Mouse (Mus musculus) brain, embryonic 14.5 days (tissue): ENCODE data around the gene Nup188. TPM values are rescaled to one million over a fixed set of nuclear protein-coding genes. Genes with fewer than 3 reads are reported as not detected.

Experiments used
- DNase-seq: peaks from one replicate; pipeline ENCODE4 v3.0.0-alpha.2; 2011; ENCODE audit warnings: low read depth
- CTCF ChIP-seq: fragments of 200-500 bp; IDR thresholded peaks from 2 replicates; pipeline ENCODE4 v1.5.1; 2012; ENCODE audit warnings: inconsistent platforms, mild to moderate bottlenecking, moderate library complexity, borderline replicate concordance; ENCODE audit not compliant: insufficient read depth, insufficient read length; ENCODE audit errors: extremely low read depth
- POLR2A ChIP-seq: fragments of 200-500 bp; IDR thresholded peaks from 2 replicates; pipeline ENCODE4 v1.6.1; 2012; ENCODE audit warnings: mild to moderate bottlenecking, inconsistent platforms, borderline replicate concordance; ENCODE audit not compliant: poor library complexity, insufficient read depth, insufficient read length, severe bottlenecking; ENCODE audit errors: extremely low read depth
- polyA plus RNA-seq: library from polyadenylated mRNA; depleted of rRNA; stranded (reverse); fragments of >200 nt; gene quantifications from 2 replicates; pipeline ENCODE4 v1.2.3, GENCODE M21; 2012

Nup188 gene
- polyA plus RNA-seq, 1 experiment = 48.7 TPM

GRCm38 (mm10) chr2:30247036-30247435, 39.2 kb upstream of the Nup188 start:
- TF ChIP-seq CTCF = no peak
- TF ChIP-seq POLR2A = no peak
- DNase-seq = no peak

GRCm38 (mm10) chr2:30247681-30248080, 38.5 kb upstream of the Nup188 start:
- TF ChIP-seq POLR2A (no peak), CTCF (no peak)
- DNase-seq = no peak

GRCm38 (mm10) chr2:30249182-30249581, 37.0 kb upstream of the Nup188 start:
- TF ChIP-seq CTCF (no peak), POLR2A (no peak)
- DNase-seq = no peak

GRCm38 (mm10) chr2:30250166-30251128, 35.8 kb upstream of the Nup188 start:
- TF ChIP-seq POLR2A (no peak), CTCF (no peak)
- no peak for DNase-seq

GRCm38 (mm10) chr2:30251417-30252104, 34.6 kb upstream of the Nup188 start:
- DNase-seq = no peak
- TF ChIP-seq POLR2A (no peak), CTCF (no peak)

- TF ChIP-seq POLR2A (no peak), CTCF (no peak)
- DNase-seq = no peak
Observed at GRCm38 (mm10) chr2:30252521-30252920, 33.7 kb upstream of the Nup188 start.

- no peak for DNase-seq
- TF ChIP-seq POLR2A (no peak), CTCF (no peak)
Observed at GRCm38 (mm10) chr2:30253809-30254208, 32.4 kb upstream of the Nup188 start.

- no peak for DNase-seq
- TF ChIP-seq CTCF (no peak), POLR2A (no peak)
Observed at GRCm38 (mm10) chr2:30255631-30256395, 30.4 kb upstream of the Nup188 start.

GRCm38 (mm10) chr2:30256616-30257350, 29.4 kb upstream of the Nup188 start:
- DNase-seq = no peak
- no peak for TF ChIP-seq CTCF
- no peak for TF ChIP-seq POLR2A

GRCm38 (mm10) chr2:30257699-30258460, 28.3 kb upstream of the Nup188 start:
- TF ChIP-seq POLR2A (no peak), CTCF (no peak)
- no peak for DNase-seq

- no peak for DNase-seq
- no peak for TF ChIP-seq POLR2A
- TF ChIP-seq CTCF = no peak
Observed at GRCm38 (mm10) chr2:30258600-30258999, 27.6 kb upstream of the Nup188 start.
